Mouse (Mus musculus): ENCODE results near the gene Adam23.

The Adam23 gene

DNA sequence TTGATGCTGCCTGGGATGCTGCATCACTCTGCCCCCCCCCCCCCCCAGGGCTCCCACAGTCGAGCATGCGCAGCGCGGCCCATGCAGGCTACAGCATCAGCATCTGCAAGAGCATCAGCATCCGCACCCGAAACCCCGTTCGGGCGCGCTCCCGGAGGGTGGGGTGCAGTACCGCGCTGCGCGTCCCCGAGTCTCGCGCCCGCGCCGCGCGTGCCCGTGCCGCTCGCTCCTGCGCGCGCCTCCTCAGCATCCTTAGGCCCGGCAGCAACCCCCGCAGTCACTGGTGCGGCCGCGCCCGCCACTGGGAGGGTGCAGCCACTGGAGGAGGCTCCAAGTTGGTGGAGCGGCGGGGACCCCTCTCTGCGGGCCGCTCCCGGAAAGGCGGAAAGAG lies at the start of gene Adam23:
Gene Adam23 (plus strand): TSS at position 236 of the 391 bp plus-strand sequence.
- no peak for DNase-seq

DNA sequence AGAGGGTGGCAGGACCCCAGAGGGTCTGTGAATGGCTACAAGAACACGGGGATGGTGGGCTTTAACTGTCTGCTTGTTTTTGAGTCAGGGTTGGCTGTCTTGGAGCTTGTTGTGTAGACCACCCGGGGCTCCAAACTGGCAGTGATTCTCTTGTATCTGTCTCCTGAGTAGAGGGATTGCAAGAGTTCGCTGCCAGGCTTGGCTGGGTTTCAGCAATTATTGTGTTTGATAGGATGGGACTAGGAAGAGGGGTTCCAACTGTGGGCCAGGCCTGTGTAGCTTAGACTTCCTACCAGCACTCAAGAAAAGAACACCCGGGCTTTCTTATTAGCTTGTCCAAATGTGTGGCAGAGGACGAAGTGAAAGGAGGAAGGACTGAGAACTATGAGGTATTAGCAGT lies 44.6 kb upstream of the Adam23 start:
- no peak for DNase-seq

DNA sequence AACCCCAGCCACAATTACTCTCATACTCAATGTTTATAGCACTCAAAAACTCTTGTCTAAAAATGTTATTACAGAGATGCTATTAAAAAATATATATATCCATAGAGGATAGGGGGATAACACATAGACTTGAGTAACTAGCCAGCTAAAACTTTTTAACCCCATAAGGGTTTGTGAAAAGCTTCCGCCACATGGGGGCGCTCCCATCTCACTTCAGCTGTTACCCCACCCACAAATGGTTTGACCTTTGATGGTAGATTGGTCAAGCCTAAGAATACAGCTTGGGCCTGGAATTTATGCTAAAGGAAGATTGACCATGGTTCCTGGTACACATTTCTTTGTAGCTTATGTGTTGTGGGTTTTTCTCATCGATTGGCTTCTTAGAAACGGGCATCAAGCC lies 42.1 kb upstream of the Adam23 start:
- peak in 1 of 2 experiments; percentile 18 for DNase-seq

DNA sequence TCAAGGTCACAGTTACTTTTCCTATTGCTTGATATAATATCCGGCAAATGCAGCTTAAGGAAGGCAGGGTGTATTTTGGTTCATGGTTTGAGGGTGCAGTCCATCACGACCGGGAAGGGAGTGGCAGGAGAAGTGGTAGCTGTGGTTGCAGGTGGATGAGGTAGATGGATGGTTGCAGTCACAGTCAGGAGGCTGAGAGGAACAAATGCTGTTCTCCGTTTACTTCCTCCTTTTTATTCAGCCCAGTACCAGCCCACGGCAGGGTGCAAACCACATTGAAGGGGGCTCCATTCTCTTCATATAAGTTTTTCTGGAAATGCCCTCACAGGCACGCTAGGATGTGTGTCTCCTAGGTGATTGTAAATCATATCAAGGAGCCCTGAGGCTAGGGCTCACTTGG lies 37.3 kb upstream of the Adam23 start:
- DNase-seq: no peak

DNA sequence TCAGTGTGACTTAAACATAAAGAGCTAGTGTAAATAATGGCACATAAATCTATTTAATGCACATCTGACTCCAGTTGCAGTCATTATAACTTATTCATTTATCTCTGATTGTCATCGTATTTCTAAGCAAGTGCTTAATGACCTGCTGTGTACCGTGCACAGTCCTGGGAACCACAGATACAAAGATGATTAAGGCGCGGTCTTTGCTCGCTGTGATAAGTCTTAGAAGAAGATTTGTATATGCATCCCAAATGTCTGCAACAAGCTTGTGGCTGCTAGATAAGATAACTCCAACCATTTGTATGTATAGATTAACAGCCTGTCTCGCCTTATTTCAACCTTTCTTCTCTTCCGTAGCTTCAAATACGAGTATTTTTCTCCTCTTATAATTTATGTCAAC lies 27.2 kb upstream of the Adam23 start:
- no peak for DNase-seq

DNA sequence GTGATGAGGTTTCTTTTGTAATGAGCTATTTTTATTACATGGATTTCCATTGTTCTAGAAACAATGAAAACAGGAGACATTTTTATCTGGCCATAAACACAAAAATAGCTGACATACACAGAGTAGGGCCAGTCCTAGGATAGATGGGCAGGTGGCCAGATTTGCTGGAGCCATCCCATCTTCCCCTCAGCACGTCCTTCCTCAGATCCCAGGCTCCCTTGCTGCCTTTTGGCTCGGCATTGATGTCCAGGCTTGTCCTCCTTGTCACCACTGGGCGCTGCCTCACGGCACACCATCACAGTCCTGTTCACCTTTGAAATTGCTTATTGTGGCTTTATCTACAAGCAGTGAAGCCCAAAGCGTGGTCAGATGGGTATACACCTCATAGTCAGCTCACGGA lies 15.0 kb upstream of the Adam23 start:
- DNase-seq: no peak

DNA sequence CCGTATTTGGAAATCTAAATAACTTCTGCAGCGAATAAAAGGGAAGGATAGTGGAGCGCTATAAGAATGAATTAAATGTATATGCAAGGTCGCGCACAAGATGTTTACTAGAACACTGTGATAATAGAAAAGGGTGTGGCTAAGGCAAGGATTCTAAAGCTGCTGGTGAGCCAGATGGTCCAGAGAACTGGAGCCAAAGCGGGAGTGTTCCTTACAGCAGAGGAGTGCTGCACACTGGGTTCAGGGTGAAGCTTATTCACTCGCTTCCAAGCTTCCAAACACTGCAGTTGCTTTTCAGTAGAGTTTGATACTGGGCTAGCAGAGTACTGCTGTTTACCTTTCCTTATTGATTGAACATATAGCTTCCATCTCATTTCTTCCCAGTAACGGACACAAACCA lies 14.5 kb upstream of the Adam23 start:
- DNase-seq: no peak

DNA sequence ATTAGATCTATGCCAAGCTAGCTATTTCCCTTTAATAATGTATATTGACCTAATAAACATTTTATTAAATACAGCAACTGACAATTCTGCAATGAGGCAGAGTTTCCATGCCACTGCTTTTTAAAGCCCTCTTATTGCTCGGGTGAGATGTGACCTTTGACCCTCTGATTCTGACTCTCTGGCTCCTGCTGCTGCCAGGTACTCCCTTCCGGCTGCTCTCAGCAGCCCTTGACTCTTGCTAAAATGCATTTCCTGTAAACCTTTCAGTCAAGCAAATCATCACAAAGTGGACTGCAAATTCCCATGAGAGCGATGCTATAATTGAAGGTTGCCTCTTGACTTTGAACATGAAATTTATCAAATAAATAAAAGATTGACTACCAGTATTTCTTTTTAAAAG lies 13.8 kb upstream of the Adam23 start:
- no peak for DNase-seq

DNA sequence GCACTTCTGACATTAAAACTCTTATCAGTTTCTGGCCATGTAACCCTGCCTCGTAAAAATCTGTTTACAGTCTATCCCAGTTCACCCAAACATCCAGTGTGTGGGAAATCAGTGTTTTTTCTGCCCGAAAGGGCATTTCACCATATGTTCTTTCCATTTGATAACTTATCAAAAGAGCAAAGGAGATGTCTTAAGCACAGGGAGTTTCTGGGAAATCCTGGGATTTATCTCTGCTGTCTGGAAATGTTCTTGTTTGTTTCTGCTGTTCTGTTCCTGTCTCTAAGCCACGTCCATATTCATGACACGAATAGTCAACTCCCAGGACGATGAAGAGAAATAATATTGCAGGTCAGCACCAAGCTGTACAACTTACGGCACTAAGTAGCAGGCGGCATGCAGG lies 11.6 kb upstream of the Adam23 start:
- no peak for DNase-seq

DNA sequence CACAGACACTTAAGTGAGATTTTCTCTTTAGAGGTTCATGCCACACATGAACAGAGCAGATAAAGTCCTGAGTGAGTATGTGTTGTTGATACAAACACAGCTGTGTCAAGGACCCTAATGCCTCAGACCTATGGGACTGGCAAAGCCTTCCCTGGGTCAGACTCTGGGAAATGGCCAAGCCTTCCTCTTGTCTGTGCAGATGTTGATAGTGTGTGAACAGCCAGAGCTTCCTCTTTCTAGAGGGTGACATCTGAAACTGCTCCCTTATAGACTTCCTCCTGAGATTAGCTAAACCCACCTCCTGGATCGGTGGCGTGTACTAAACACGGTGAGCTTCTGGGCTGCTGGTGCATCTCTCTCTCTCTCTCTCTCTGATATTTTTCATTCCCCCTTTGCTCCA lies 8.2 kb upstream of the Adam23 start:
- no peak for DNase-seq

DNA sequence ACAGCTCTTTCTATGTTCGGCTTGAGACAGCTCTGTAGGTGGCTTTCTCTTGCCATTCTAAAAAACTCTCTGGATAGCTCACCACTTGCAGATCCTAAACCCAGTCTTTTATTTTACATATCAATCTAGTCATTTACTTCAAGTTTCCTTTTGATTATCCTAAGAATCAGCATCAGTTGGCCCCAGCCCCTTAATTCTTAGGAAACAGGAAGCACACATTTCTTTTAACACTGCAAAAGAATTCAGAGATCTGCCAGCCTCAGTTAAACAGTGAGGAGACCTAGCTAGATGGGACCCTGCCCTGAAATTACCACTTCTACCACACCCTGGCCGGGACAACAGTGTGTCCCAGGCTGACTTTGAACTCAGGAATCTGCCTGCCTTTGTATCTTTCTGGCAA lies 3.5 kb upstream of the Adam23 start:
- no peak for DNase-seq

DNA sequence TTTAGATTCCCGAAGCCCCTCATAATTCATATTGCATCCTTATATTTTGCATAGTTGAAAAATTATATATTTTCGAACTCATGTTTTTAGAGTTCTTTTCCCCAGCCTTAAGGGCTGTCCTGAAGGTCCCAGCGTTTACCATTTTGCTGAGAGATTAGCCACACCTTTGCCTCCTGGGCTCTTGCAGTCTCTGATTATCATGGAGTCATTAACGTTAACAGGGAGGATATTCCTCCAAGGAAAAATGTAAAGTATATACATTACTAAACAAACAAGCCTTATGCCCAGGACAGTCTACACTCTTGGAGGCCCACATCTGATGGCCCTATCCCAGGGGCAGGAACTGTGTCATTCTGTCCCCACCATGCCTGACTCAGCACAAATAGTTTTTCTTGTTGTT lies 3.1 kb upstream of the Adam23 start:
- no peak for DNase-seq

DNA sequence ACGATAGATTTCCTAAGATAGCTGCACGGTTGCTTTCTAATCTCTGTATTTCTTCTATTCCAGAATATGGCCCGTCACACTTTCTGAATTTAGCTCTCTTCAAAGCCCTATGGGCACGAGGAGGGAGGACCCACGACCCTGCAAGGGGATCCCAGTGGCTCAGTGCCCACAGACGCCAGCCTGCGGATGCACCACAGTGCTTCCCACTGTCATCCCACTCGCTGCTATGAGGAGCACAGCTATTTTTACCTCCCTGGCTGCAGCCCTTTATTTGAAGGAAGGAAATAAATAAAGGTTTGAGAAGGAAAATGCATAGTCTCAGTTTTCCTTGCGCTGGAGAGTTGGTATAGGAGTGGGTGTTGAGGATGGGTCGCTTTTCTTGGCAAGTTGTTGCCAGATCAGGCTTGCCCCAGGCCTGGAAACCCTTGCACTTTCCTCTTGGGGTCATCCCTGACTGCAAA lies 512 bp upstream of the Adam23 start:
- DNase-seq: no peak

DNA sequence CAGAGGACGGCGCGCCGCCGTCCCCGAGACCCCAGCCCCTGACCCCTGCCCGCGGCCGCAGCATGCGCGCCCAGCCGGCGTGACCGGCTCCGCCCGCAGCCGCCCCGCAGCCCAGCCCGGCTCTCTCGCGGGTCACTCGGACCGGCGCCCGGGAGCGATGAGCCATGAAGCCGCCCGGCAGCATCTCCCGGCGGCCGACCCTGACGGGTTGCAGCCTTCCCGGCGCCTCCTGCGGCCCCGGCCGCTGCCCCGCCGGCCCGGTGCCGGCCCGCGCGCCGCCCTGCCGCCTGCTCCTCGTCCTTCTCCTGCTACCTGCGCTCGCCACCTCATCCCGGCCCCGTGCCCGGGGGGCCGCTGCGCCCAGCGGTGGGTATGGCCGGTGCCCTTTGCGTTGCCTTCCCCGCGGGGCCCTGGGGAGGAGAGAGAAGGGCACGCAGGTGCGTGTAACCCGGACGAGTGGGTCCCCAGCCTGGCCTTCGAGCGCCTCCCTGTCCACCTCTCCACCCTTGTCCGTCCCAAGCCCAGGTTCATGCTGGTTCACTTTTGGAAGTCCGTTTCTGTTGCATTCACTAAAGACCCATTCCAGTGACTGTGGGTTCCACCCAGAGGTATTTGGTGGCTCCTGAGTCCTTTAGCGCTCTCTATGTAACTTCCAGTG lies 485 bp downstream of the Adam23 start:
- no peak for DNase-seq

DNA sequence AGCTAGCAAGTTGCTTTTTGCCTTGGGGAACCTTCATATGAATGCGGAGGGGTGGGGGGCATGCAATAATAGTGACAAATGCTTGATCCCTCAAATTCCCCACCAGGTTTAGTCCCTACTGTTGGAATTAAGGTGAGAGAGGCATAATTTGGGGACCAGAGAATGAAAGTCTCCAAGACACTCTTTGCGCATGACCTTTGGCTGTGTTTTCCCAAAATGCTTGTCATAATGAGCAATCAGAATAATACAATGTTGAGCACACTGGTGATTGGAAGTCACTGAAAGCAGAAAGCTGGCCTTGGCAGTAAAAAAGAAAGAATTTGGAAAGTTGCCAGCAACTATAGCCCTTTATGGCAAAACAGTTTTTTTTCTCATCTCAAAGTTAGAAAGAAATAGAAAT lies 1.0 kb downstream of the Adam23 start:
- DNase-seq: no peak

DNA sequence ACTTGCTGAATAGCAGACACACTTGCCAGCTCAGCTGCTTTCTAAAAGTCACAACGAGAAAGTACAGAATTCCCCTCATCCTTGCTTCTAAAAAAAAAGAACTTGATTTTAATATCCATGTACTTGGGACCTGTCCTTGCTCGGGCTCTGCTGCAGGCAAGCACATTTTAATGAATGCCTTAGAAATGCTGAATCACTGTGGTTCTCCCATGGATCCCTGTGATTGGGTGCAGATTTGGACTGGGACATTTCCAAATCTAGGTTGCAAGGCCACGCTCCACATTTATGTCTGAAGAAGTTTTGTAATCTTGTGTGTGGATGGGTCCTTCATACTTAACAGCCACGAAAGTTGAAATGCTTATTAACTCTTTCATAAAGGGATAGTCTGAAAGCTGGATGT lies 4.4 kb downstream of the Adam23 start:
- DNase-seq: no peak

DNA sequence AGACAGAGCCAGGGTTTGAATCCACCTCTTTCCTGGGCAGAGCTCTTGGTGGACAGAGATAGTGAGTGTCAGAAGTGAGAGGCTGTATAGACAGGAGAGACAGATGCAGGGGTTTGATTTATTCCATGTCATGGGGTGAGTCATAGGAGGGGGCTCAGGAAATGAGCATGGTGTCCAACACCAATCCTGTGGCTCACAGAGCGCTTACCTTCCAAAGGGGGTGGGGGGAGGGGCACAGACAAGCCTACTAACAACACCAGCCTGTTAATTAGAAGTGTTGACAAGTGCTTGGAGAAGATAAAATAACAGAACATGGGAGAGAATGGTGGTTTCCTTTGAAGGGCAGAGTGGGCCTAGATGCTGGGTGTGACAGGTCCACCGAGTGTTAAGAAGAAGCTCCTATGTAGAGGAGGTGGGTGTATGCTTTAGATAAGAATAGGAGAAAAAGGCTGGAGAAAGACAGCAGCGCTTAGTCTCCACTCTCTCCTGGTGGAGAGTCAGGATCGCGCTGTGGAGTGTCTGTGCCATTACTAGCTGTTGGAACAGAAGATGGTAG lies 7.7 kb downstream of the Adam23 start:
- no peak for DNase-seq

DNA sequence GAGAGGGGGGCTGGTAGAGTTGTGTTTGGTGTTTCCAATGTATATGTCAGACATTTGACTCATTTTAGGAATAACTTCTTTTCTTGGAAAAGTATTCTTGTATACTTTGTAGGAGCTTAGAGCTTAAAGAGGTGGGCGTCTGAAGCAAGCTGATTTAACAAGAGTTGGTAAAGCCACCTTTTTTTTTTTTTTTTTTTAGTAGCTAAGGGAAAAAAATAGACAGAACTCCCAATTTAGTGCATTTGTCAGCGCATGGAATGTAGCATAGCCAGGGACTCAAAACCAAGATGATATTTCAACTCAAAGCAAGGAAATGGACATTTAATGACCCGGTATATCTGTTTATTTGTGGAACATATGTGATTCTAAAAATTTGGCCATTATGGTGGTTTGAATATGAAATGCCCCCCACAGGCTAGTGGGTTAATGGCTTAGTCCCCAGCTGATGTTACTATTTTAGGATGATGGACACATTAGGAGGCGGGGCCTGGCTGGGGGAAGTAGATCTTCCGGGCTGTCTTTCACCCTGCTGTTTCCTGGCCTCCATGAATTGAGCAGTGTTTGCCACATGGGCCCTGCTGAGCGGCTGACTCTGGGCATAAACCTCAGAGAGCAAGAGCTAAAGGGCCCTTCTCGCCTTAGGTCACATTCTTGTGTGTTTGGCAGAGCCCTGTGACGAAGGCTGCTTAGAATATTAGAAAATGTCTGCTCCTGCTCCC lies 12.3 kb downstream of the Adam23 start:
- no peak for DNase-seq

DNA sequence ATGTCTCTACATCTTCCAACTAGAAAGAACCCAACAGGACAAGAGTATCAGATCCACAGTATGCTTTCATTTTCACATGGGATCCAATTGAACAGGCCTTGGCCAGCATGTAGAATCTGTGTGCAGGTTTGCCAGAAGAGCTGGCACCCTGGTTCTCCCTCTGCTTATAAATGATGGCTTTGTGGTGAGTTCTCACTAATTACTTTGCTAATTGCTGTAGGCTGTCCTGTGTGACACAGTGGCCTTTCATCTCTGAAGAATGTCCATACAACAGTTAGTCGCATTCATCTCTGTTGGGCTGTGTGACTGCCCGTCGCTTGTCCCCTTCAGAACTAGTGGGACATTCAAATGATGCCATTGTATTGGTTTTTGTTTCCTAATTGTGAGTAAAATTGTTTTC lies 13.5 kb downstream of the Adam23 start:
- no peak for DNase-seq

DNA sequence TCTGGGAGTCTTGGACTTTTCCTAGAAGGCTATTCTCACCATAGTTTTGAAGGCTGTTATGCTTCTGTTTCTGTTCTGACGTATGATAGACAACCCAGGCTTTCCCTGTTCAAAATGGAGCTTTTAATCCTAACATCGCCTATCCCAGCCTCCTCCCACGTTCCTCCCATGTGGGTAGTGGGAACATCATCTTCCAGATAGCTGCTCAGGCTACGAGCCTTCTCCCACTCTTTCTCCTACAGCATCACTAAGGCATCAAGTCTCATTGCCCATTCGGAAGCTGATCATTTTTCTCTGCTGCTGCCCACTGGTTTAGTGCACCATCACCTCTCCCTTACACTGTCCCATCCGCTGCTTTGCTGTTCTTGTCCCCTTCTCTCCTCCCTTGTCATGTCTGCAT lies 14.2 kb downstream of the Adam23 start:
- DNase-seq: no peak

DNA sequence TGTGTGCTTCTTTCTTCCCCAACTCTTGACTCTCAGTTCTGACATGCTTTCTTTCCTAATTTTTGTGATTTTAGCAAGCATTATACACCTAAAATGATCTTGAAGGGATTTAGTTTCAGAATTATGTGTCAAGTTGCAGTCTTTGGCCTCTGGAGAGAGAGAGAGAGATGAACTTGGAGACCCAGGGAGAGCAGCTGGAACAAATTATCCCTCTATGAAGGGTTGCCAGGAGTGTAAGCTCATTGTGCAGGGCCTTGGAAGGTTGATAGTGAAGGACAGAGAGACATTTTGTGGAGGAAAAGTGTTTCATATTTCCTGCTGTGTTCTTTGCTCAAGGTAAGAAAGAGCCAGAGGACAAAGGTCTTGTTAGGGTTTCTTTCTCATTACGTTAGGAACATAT lies 18.8 kb downstream of the Adam23 start:
- DNase-seq: no peak

DNA sequence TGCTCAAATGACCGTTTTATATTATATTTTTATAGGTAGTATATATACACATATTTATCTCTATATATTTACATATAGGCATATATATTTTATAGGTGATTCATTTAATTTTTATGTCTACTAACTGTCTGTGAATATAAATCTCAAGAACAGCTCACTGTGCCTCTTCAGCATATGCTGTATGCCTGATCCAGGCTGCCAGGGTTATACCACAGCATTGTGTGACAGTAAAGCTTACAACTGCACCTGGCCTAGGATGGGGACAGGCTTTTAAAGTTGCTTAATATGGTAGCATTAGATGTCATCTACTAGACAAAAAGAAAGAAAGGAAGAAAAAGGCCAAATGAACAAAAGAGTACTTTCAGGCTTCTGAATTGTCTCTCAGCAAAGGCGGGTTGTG lies 27.6 kb downstream of the Adam23 start:
- DNase-seq: no peak

DNA sequence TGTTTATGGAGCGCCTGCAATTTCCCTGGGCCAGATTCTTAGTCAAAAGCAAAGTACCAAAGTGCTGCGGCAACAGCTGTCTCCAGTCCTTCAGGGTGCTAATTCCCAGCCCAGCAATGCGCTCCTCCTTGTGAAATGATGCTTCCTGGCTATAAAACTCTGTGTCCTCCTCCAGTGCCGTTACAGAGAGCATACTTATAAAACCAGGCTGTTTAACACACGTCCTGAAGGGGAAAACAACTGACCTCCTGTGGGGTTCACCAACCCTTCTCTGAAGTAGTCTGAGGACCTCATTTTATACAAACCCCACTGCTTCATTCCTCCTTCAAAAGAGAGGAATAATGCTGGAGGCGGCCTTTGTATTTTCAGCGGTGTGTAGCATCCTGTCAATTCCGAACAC lies 28.0 kb downstream of the Adam23 start:
- no peak for DNase-seq

DNA sequence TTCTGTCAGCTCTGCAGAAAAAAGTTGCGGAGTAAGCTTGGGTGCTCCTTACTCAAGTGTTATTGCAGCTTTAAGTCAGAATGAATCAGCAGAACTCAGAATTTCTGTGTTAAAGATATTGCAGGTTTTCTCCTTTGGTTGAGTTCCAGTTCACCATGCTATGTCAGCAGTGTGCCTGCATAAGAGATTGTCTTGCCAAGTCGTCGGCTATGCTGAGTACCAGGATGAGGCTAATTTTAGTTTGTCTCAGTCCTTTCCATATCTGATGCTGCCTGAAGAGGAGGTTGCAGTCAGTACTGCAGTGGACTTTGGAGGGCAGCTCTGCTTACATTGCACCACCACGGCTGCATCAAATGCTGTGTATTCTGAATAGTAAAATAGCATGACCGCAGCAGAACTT lies 33.3 kb downstream of the Adam23 start:
- no peak for DNase-seq

DNA sequence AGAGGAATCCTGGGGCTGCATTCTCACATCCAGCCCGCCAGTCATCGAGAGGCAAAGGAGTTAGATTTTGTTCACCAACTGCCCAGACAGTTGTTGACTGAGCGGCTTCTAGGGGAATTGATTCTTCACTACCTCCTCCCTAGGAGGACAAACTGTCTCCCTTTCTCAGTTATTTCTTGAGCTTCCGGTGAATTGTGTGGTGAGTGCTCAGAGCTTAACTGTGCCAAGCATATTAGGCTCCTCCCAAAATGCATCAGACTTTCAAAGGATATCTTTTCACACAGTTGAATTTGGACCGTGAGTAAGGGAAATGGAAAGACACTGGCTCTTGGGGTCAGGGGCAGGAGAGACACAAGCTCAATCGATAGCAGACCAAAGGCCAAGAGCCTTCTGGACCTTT lies 39.0 kb downstream of the Adam23 start:
- DNase-seq: no peak
